Mouse (Mus musculus) hindbrain, embryonic 14.5 days (tissue): ENCODE measurements around the gene Piezo1. TPM values are rescaled to one million over a fixed set of nuclear protein-coding genes. Genes with fewer than 3 reads are reported as not detected.

Experiments used
- ATAC-seq: fragments of 200-750 bp; cut with Nextera tagmentation; 2 replicates; pipeline ENCODE4 v1.8.0; 2017; ENCODE audit warnings: moderate number of reproducible peaks, mild to moderate bottlenecking, moderate TSS enrichment, moderate library complexity; ENCODE audit not compliant: low FRiP score
- DNase-seq: peaks from one replicate; pipeline ENCODE4 v3.0.0-alpha.2; 2015; ENCODE audit warnings: low spot score
- H3K27ac ChIP-seq: fragments of 300-500 bp; sonication (generic); 2 replicates; pipeline ENCODE4 v1.5.1; 2014; ENCODE audit warnings: mild to moderate bottlenecking, moderate library complexity
- H3K27me3 ChIP-seq: fragments of 300-500 bp; sonication (generic); 2 replicates; pipeline ENCODE4 v1.6.1; 2014; ENCODE audit warnings: mild to moderate bottlenecking, low read length, mixed read lengths; ENCODE audit not compliant: control insufficient read depth, insufficient read depth
- H3K36me3 ChIP-seq: fragments of 300-500 bp; sonication (generic); replicated peaks from 2 replicates; pipeline ENCODE4 v1.6.1; 2014; ENCODE audit not compliant: control insufficient read depth, insufficient read depth
- H3K4me1 ChIP-seq: fragments of 300-500 bp; sonication (generic); replicated peaks from 2 replicates; pipeline ENCODE4 v1.6.1; 2014; ENCODE audit warnings: antibody characterized with exemption, low read length, mixed read lengths; ENCODE audit not compliant: control insufficient read depth, insufficient read depth
- H3K4me2 ChIP-seq: fragments of 300-500 bp; sonication (generic); replicated peaks from 2 replicates; pipeline ENCODE4 v1.6.1; 2014; ENCODE audit warnings: mild to moderate bottlenecking, moderate library complexity
- H3K4me3 ChIP-seq: fragments of 300-500 bp; sonication (generic); replicated peaks from 2 replicates; pipeline ENCODE4 v1.5.1; 2014; ENCODE audit warnings: mild to moderate bottlenecking, low read length
- H3K9ac ChIP-seq: fragments of 300-500 bp; sonication (generic); 2 replicates; pipeline ENCODE4 v1.6.1; 2014
- H3K9me3 ChIP-seq: fragments of 300-500 bp; sonication (generic); 2 replicates; pipeline ENCODE4 v1.6.1; 2016; ENCODE audit warnings: low read length; ENCODE audit not compliant: control insufficient read depth
- WGBS: fragments of 180-500 bp; shearing (Covaris S2); extraction: QIAGEN DNeasy Blood & Tissue Kit; methylation state at CpG from one replicate; pipeline ENCODE4 v1.1.7; 2014; 5-methylcytosine and 5-hydroxymethylcytosine counted together
- polyA plus RNA-seq: library from polyadenylated mRNA; unstranded; fragments of >200 nt; fragmentation: Nextera tagmentation; extraction: Ambion mirVana; gene quantifications from 2 replicates; pipeline ENCODE4 v1.2.1, GENCODE M21; 2014

The Piezo1 gene
- 3.1 and 3.7 TPM in 2 replicates for polyA plus RNA-seq

- peak within 1 kb of the TSS; percentile 88 for H3K4me2 ChIP-seq
- no peak within 1 kb of the TSS for H3K27ac ChIP-seq
- WGBS = 14% methylated on average over 44 of the region's 56 CpGs
- H3K4me3 ChIP-seq = peak within 1 kb of the TSS; percentile 51
- H3K9me3 ChIP-seq = no peaks in the 10 kb centered on the region
- DNase-seq (peak; percentile 69), ATAC-seq (no peak; the same call in 1 of the 2 replicates)
- H3K36me3 ChIP-seq = no peaks in the 10 kb centered on the region
- 0 out of 2 replicates have a peak, but pooled peaks cover 8% of the 10 kb centered on the region for H3K4me1 ChIP-seq
- H3K9ac ChIP-seq = peak within 1 kb of the TSS; percentile 64
- H3K27me3 ChIP-seq = peaks cover 32% of the 10 kb centered on the region
Observed at GRCm38 (mm10) chr8:122551265-122552051, at the start of gene Piezo1. Gene Piezo1 (minus strand): TSS chr8:122551329.

- DNase-seq (no peak), ATAC-seq (no peak)
- H3K4me2 ChIP-seq = no peak overlapping the region
- H3K9ac ChIP-seq = no peak overlapping the region
- no peak overlapping the region for H3K27ac ChIP-seq
- H3K4me3 ChIP-seq = no peak overlapping the region
- no peaks in the 10 kb centered on the region for H3K27me3 ChIP-seq
- H3K4me1 ChIP-seq = no peaks in the 10 kb centered on the region
- H3K36me3 ChIP-seq = no peaks in the 10 kb centered on the region
- 85% methylated on average over 9 of the region's 9 CpGs for WGBS
- H3K9me3 ChIP-seq = no peaks in the 10 kb centered on the region
Observed at GRCm38 (mm10) chr8:122600666-122601065, 49.5 kb upstream of the Piezo1 start.

GRCm38 (mm10) chr8:122596031-122596430, 44.9 kb upstream of the Piezo1 start:
- no peak overlapping the region for H3K4me2 ChIP-seq
- peaks cover 7% of the 10 kb centered on the region; the same call in 1 of the 2 replicates for H3K4me1 ChIP-seq
- H3K36me3 ChIP-seq = no peaks in the 10 kb centered on the region
- WGBS = 54% methylated on average over 4 of the region's 4 CpGs
- no peak overlapping the region for H3K4me3 ChIP-seq
- DNase-seq = no peak
- H3K27ac ChIP-seq = no peak overlapping the region
- no peaks in the 10 kb centered on the region for H3K27me3 ChIP-seq
- no peaks in the 10 kb centered on the region for H3K9me3 ChIP-seq
- no peak overlapping the region for H3K9ac ChIP-seq
- ATAC-seq = no peak

GRCm38 (mm10) chr8:122593783-122594507, 42.8 kb upstream of the Piezo1 start:
- H3K27me3 ChIP-seq = no peaks in the 10 kb centered on the region
- no peaks in the 10 kb centered on the region for H3K9me3 ChIP-seq
- H3K27ac ChIP-seq = peak overlapping the region; percentile 27; the same call in 1 of the 2 replicates
- no peak overlapping the region for H3K4me2 ChIP-seq
- H3K36me3 ChIP-seq = no peaks in the 10 kb centered on the region
- ATAC-seq (no peak), DNase-seq (no peak)
- H3K9ac ChIP-seq = no peak overlapping the region; the same call in 1 of the 2 replicates
- H3K4me1 ChIP-seq = peaks cover 7% of the 10 kb centered on the region; the same call in 1 of the 2 replicates
- H3K4me3 ChIP-seq = no peak overlapping the region
- 58% methylated on average over 19 of the region's 19 CpGs for WGBS

GRCm38 (mm10) chr8:122593240-122593639, 42.1 kb upstream of the Piezo1 start:
- no peak overlapping the region for H3K4me2 ChIP-seq
- no peaks in the 10 kb centered on the region for H3K27me3 ChIP-seq
- 66% methylated on average over 12 of the region's 12 CpGs for WGBS
- H3K4me1 ChIP-seq = peaks cover 7% of the 10 kb centered on the region; the same call in 1 of the 2 replicates
- H3K27ac ChIP-seq = peak overlapping the region; percentile 27; the same call in 1 of the 2 replicates
- H3K36me3 ChIP-seq = no peaks in the 10 kb centered on the region
- DNase-seq = no peak
- no peak for ATAC-seq
- H3K9me3 ChIP-seq = no peaks in the 10 kb centered on the region
- H3K4me3 ChIP-seq = no peak overlapping the region
- no peak overlapping the region for H3K9ac ChIP-seq

GRCm38 (mm10) chr8:122586749-122587148, 35.6 kb upstream of the Piezo1 start:
- Histone ChIP-seq H3K4me1 (no peaks in the 10 kb centered on the region), H3K27ac (no peak overlapping the region), H3K9me3 (no peaks in the 10 kb centered on the region), H3K9ac (no peak overlapping the region), H3K4me2 (no peak overlapping the region), H3K27me3 (no peaks in the 10 kb centered on the region), H3K4me3 (no peak overlapping the region), H3K36me3 (no peaks in the 10 kb centered on the region)
- no peak for DNase-seq
- ATAC-seq = no peak
- 84% methylated on average over 10 of the region's 10 CpGs for WGBS

GRCm38 (mm10) chr8:122586171-122586570, 35.0 kb upstream of the Piezo1 start:
- no peak overlapping the region for H3K4me3 ChIP-seq
- H3K4me2 ChIP-seq = no peak overlapping the region
- H3K27me3 ChIP-seq = no peaks in the 10 kb centered on the region
- H3K9ac ChIP-seq = no peak overlapping the region
- H3K4me1 ChIP-seq = no peaks in the 10 kb centered on the region
- no peaks in the 10 kb centered on the region for H3K9me3 ChIP-seq
- DNase-seq (peak; percentile 35), ATAC-seq (no peak; the same call in 1 of the 2 replicates)
- no peaks in the 10 kb centered on the region for H3K36me3 ChIP-seq
- 50% methylated on average over 7 of the region's 7 CpGs for WGBS
- no peak overlapping the region for H3K27ac ChIP-seq

GRCm38 (mm10) chr8:122585411-122585891, 34.3 kb upstream of the Piezo1 start:
- Histone ChIP-seq H3K4me3 (no peak overlapping the region), H3K4me1 (no peaks in the 10 kb centered on the region), H3K4me2 (no peak overlapping the region), H3K9ac (no peak overlapping the region), H3K36me3 (no peaks in the 10 kb centered on the region), H3K27me3 (no peaks in the 10 kb centered on the region), H3K9me3 (no peaks in the 10 kb centered on the region), H3K27ac (no peak overlapping the region)
- 73% methylated on average over 14 of the region's 14 CpGs for WGBS
- no peak for ATAC-seq
- DNase-seq = no peak

GRCm38 (mm10) chr8:122584981-122585380, 33.9 kb upstream of the Piezo1 start:
- DNase-seq = no peak
- Histone ChIP-seq H3K27me3 (no peaks in the 10 kb centered on the region), H3K4me3 (no peak overlapping the region), H3K9me3 (no peaks in the 10 kb centered on the region), H3K4me2 (no peak overlapping the region), H3K4me1 (no peaks in the 10 kb centered on the region), H3K9ac (no peak overlapping the region), H3K27ac (no peak overlapping the region), H3K36me3 (no peaks in the 10 kb centered on the region)
- ATAC-seq = no peak
- 84% methylated on average over 9 of the region's 9 CpGs for WGBS
